Mouse (Mus musculus) gastrocnemius, postnatal 25 days (tissue): Measurements from ENCODE around the gene Tnrc6b. TPM values are rescaled to one million over a fixed set of nuclear protein-coding genes. Genes with fewer than 3 reads are reported as not detected.
A peak's percentile ranks its signal among the peaks of the same experiment; 100 is the strongest.
"Not testable (repeated sequence)": the region's sequence is repeated elsewhere in the genome, so short reads cannot be mapped to it uniquely, and the experiment has no call there.

Experiments
- DNase-seq: peaks from one replicate; pipeline ENCODE4 v3.0.0; 2022
- total RNA-seq, 2 experiments: library from RNA; stranded (reverse); gene quantifications; 1 replicate in 1 of 2; 2 replicates in 1 of 2; pipeline ENCODE4 v1.2.3; 2021

The Tnrc6b gene
- total RNA-seq, 2 experiments from 2014 or later, result 43.2 to 43.7 TPM

GRCm38 (mm10) chr15:80850004-80850403 is 138.9 kb downstream of the Tnrc6b start:
- DNase-seq, result peak; percentile 45

GRCm38 (mm10) chr15:80850682-80851475 is 139.8 kb downstream of the Tnrc6b start:
- DNase-seq, result no peak

- DNase-seq, result no peak
These were observed 141.0 kb downstream of the Tnrc6b start for GRCm38 (mm10) chr15:80852122-80852521.

- not testable (repeated sequence) for DNase-seq
These were observed 141.4 kb downstream of the Tnrc6b start for GRCm38 (mm10) chr15:80852527-80852926.

- DNase-seq, result no peak
These were observed 148.3 kb downstream of the Tnrc6b start for GRCm38 (mm10) chr15:80859366-80859765.

GRCm38 (mm10) chr15:80861302-80861701 is 150.2 kb downstream of the Tnrc6b start:
- no peak for DNase-seq

GRCm38 (mm10) chr15:80862027-80862426 is 150.9 kb downstream of the Tnrc6b start:
- no peak for DNase-seq

GRCm38 (mm10) chr15:80868603-80869002 is 157.5 kb downstream of the Tnrc6b start:
- DNase-seq, result not testable (repeated sequence)

GRCm38 (mm10) chr15:80874726-80875125 is 163.6 kb downstream of the Tnrc6b start:
- DNase-seq, result no peak

- peak; percentile 24 for DNase-seq
These were observed 165.1 kb downstream of the Tnrc6b start for GRCm38 (mm10) chr15:80876231-80876630.

GRCm38 (mm10) chr15:80884095-80884494 is 173.0 kb downstream of the Tnrc6b start:
- no peak for DNase-seq

GRCm38 (mm10) chr15:80886361-80887156 is 175.4 kb downstream of the Tnrc6b start:
- no peak for DNase-seq

- DNase-seq, result no peak
These were observed 181.2 kb downstream of the Tnrc6b start for GRCm38 (mm10) chr15:80892341-80892740.

- DNase-seq, result no peak
These were observed 185.6 kb downstream of the Tnrc6b start for GRCm38 (mm10) chr15:80896741-80897140.

- DNase-seq, result no peak
These were observed 186.8 kb downstream of the Tnrc6b start for GRCm38 (mm10) chr15:80897911-80898310.

GRCm38 (mm10) chr15:80899806-80900205 is 188.7 kb downstream of the Tnrc6b start:
- no peak for DNase-seq

GRCm38 (mm10) chr15:80901806-80902513 is 190.8 kb downstream of the Tnrc6b start:
- no peak for DNase-seq

- DNase-seq, result not testable (repeated sequence)
These were observed 193.7 kb downstream of the Tnrc6b start for GRCm38 (mm10) chr15:80904776-80905175.

- no peak for DNase-seq
These were observed 199.1 kb downstream of the Tnrc6b start for GRCm38 (mm10) chr15:80910183-80910582.

- no peak for DNase-seq
These were observed 199.8 kb downstream of the Tnrc6b start for GRCm38 (mm10) chr15:80910790-80911531.

- DNase-seq, result no peak
These were observed 201.1 kb downstream of the Tnrc6b start for GRCm38 (mm10) chr15:80912175-80912574.

GRCm38 (mm10) chr15:80913803-80914202 is 202.7 kb downstream of the Tnrc6b start:
- no peak for DNase-seq
